Mouse (Mus musculus) neural tube, embryonic 14.5 days (tissue): Measurements from ENCODE around the gene Fhl3. TPM values are rescaled to one million over a fixed set of nuclear protein-coding genes. Genes with fewer than 3 reads are reported as not detected.

Experiments used
- microRNA counts: library from miRNA; unstranded; fragments of <30 nt; microRNA quantifications from one replicate; lab custom pipeline; 2016
- microRNA-seq: library from miRNA; unstranded; fragments of <30 nt; microRNA quantifications from one replicate; pipeline ENCODE4, GENCODE M21; 2016
- polyA plus RNA-seq: library from polyadenylated mRNA; unstranded; fragments of >200 nt; fragmentation: Nextera tagmentation; extraction: Ambion mirVana; gene quantifications from 2 replicates; pipeline ENCODE4 v1.2.1, GENCODE M21; 2014

Gene Fhl3
- polyA plus RNA-seq, 1 experiment from 2014 or later = 0.60 TPM

MicroRNA genes within 50 kb of the gene (microRNA counts, 519-probe panel; counts per million panel counts)
- microRNA mmu-miR-697 (lab: Ali Mortazavi, UCI) (not detected), microRNA mmu-miR-698 (lab: Ali Mortazavi, UCI) (not detected)

Small RNA genes lying within 50 kb of the gene (microRNA-seq; reads per million reads assigned to microRNA genes)
- gene Gm24721 (not detected), gene Mir697 (not detected), gene Mir698 (not detected)

Other genes starting within 250 kb of the Fhl3 start
- 0.32 TPM in 1 of 2 replicates, not detected in the other for gene 3100002H09Rik, start 89.9 kb upstream of the Fhl3 start, polyA plus RNA-seq
- gene Pou3f1, start 43.9 kb upstream of the Fhl3 start, polyA plus RNA-seq = 6.7 and 7.8 TPM in 2 replicates
- 33.9 and 39.2 TPM in 2 replicates for gene Utp11, start 7.1 kb upstream of the Fhl3 start, polyA plus RNA-seq
- gene Sf3a3, start 14.1 kb downstream of the Fhl3 start, polyA plus RNA-seq = 89.9 and 93.2 TPM in 2 replicates
- 22.5 and 25.2 TPM in 2 replicates for gene Inpp5b, start 41.1 kb downstream of the Fhl3 start, polyA plus RNA-seq
- 10.2 and 11.9 TPM in 2 replicates for gene Mtf1, start 101.4 kb downstream of the Fhl3 start, polyA plus RNA-seq
- 48.8 and 51.4 TPM in 2 replicates for gene Yrdc, start 150.0 kb downstream of the Fhl3 start, polyA plus RNA-seq
- gene 1110065P20Rik, start 150.5 kb downstream of the Fhl3 start, polyA plus RNA-seq = 86.5 and 104 TPM in 2 replicates
- gene Maneal, start 161.5 kb downstream of the Fhl3 start, polyA plus RNA-seq = 16.5 and 19.0 TPM in 2 replicates
- 7.4 and 9.3 TPM in 2 replicates for gene Epha10, start 180.2 kb downstream of the Fhl3 start, polyA plus RNA-seq
- gene 9930104L06Rik, start 236.3 kb downstream of the Fhl3 start, polyA plus RNA-seq = 6.0 and 6.7 TPM in 2 replicates
- gene Cdca8, start 238.6 kb downstream of the Fhl3 start, polyA plus RNA-seq = 12.7 and 17.5 TPM in 2 replicates